Mouse (Mus musculus) heart, embryonic 13.5 days (tissue): ENCODE data around the gene Gbx1. TPM values are rescaled to one million over a fixed set of nuclear protein-coding genes. Genes with fewer than 3 reads are reported as not detected.
A peak's percentile ranks its signal among the peaks of the same experiment; 100 is the strongest.

ENCODE experiments used
- ATAC-seq: fragments of 200-750 bp; cut with Nextera tagmentation; 2 replicates; pipeline ENCODE4 v1.8.0; 2017; ENCODE audit warnings: moderate TSS enrichment; ENCODE audit not compliant: insufficient number of reproducible peaks, low FRiP score, low TSS enrichment; ENCODE audit errors: extremely low read depth
- H3K27ac ChIP-seq: fragments of 300-500 bp; sonication (generic); replicated peaks from 2 replicates; pipeline ENCODE4 v1.5.1; 2015; ENCODE audit warnings: moderate library complexity, mild to moderate bottlenecking, inconsistent platforms
- H3K27me3 ChIP-seq: fragments of 300-500 bp; sonication (generic); replicated peaks from 2 replicates; pipeline ENCODE4 v1.6.1; 2015; ENCODE audit warnings: mild to moderate bottlenecking, inconsistent platforms
- H3K36me3 ChIP-seq: fragments of 300-500 bp; sonication (generic); 2 replicates; pipeline ENCODE4 v1.6.1; 2015; ENCODE audit warnings: mild to moderate bottlenecking, inconsistent platforms
- H3K4me1 ChIP-seq: fragments of 300-500 bp; sonication (generic); 2 replicates; pipeline ENCODE4 v1.6.1; 2015; ENCODE audit warnings: inconsistent platforms
- H3K4me2 ChIP-seq: fragments of 300-500 bp; sonication (generic); 2 replicates; pipeline ENCODE4 v1.6.1; 2015; ENCODE audit warnings: inconsistent platforms, mild to moderate bottlenecking, moderate library complexity
- H3K4me3 ChIP-seq: fragments of 300-500 bp; sonication (generic); 2 replicates; pipeline ENCODE4 v1.5.1; 2015; ENCODE audit warnings: moderate library complexity, mild to moderate bottlenecking, inconsistent platforms
- H3K9ac ChIP-seq: fragments of 300-500 bp; sonication (generic); 2 replicates; pipeline ENCODE4 v1.6.1; 2015; ENCODE audit warnings: inconsistent platforms, mild to moderate bottlenecking, moderate library complexity
- H3K9me3 ChIP-seq: fragments of 300-500 bp; sonication (generic); 2 replicates; pipeline ENCODE4 v1.6.1; 2016; ENCODE audit warnings: inconsistent platforms
- WGBS: fragments of 180-500 bp; shearing (Covaris S2); methylation state at CpG from one replicate; pipeline ENCODE4 v1.1.7; 2015; ENCODE audit warnings: mixed read lengths; 5-methylcytosine and 5-hydroxymethylcytosine counted together
- polyA plus RNA-seq: library from polyadenylated mRNA; unstranded; fragments of >200 nt; fragmentation: Nextera tagmentation; extraction: Ambion mirVana; gene quantifications from 2 replicates; pipeline ENCODE4 v1.2.1, GENCODE M21; 2015

The Gbx1 gene
- polyA plus RNA-seq, 1 experiment from 2014 or later, result 0.05 TPM

DNA sequence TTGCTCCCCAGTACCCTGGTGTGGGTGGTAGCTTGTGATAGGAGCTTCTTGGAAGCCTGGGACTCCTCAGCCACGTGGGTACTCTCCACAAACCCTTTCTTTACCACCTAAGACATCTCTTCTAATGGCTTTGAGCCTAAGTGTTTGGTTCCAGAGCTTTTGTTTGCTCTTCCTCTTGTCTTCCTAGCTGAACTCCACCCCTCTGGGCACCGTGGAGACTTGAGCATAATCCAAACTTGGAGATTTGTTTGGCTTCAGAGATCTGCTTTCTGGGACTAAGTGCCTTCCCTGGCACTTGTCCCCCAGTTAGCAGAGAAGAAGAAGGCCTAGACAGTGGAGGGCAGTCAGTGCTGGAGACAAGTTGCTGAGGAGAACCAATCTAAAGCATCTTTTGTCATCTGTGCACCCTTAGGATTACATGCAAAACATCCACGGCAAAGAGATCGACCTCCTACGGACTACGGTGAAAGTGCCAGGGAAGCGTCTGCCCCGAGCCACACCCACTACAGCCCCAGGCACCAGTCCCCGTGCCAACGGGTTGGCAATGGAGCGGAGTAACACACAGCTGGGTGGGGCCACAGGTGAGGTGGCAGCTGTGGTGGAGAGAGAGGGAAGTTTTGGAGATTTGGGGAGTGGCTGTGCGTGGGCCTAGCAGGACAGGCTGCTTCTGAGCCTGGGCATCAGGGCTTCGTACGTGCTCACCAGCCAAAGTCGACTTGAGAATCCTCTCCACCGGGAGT lies 34.3 kb downstream of the Gbx1 start:
- no peak overlapping the region for H3K9ac ChIP-seq
- H3K4me2 ChIP-seq, result no peak overlapping the region
- no peaks in the 10 kb centered on the region for H3K27me3 ChIP-seq
- no peak overlapping the region for H3K27ac ChIP-seq
- peaks cover 99% of the 10 kb centered on the region for H3K36me3 ChIP-seq
- WGBS, result 87% methylated on average over 16 of the region's 16 CpGs
- no peaks in the 10 kb centered on the region for H3K4me1 ChIP-seq
- H3K9me3 ChIP-seq, result no peaks in the 10 kb centered on the region
- no peak overlapping the region for H3K4me3 ChIP-seq
- ATAC-seq, result no peak

DNA sequence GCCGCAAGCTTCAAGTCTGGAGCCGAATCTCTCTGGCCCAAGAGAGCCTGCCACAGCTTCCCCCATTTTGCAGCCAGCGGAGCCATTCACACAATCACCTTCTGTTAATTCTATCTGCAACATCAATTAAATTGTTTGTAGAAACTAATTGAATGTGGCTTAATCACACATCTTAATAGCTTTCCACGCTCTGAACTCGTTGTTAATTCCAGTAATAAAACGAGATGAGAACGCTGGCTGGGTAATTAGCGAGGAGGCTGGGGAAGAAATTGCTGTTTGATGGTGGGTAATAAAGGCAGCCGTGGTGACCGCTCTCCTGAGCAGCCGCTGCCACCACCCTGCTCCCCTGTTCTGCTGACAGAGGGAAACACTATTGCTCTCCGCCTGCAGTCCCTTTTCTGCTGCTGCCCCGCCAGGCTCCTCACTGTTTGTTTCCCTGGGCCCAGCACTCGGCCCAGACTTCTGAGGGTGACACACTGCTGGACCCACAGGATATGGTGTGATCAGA lies 36.5 kb downstream of the Gbx1 start:
- WGBS, result 85% methylated on average over 14 of the region's 14 CpGs
- Histone ChIP-seq H3K9ac (no peak overlapping the region), H3K9me3 (no peaks in the 10 kb centered on the region), H3K4me3 (no peak overlapping the region), H3K27ac (no peak overlapping the region), H3K4me1 (peaks cover 5% of the 10 kb centered on the region), H3K4me2 (no peak overlapping the region), H3K36me3 (peaks cover 93% of the 10 kb centered on the region), H3K27me3 (no peaks in the 10 kb centered on the region)
- ATAC-seq, result no peak

DNA sequence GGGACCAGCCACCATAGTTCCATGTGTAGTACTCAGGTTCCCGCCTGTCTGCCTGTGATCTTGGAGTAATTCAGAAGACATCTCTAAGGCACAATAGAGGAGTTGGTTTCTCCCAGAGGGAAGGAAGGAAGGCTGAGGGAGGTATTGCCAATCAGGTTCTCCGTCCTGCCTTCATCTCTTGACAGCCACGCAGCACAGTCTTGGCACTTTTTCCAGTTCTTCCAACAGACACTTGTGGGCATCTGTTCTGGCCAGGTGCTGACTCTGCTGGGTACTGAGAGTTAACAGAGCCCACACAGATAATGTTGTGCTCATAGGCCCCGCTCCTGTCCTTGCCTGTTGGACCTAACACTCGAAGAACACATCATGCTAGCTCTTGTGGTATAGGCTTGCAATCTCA lies 40.3 kb downstream of the Gbx1 start:
- no peak overlapping the region for H3K9ac ChIP-seq
- H3K27ac ChIP-seq, result no peak overlapping the region
- no peak overlapping the region for H3K4me3 ChIP-seq
- peaks cover 82% of the 10 kb centered on the region for H3K36me3 ChIP-seq
- 87% methylated on average over 5 of the region's 5 CpGs for WGBS
- ATAC-seq, result no peak
- peaks cover 12% of the 10 kb centered on the region; the same call in 1 of the 2 replicates for H3K27me3 ChIP-seq
- H3K9me3 ChIP-seq, result no peaks in the 10 kb centered on the region
- H3K4me2 ChIP-seq, result no peak overlapping the region
- peaks cover 24% of the 10 kb centered on the region for H3K4me1 ChIP-seq

DNA sequence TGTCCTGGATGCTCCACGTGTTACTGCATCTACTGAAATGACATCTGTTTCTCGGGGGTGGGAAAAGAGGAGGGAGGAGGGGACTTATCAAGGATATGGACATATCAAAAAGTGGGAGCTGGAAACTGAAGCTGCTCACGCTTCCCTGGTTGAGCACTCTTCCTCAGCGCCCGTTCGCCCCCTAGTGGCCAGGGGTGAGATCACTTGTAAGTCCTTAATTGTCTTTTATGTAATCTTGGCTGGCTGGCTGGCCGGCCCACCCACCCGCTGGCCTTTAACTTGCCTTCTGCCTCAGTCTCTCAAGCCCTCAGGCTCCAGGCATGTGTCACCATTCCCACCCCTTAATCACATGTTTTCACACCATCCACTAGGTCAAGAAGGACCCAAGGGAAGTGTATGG lies 40.9 kb downstream of the Gbx1 start:
- Histone ChIP-seq H3K27me3 (peaks cover 12% of the 10 kb centered on the region; the same call in 1 of the 2 replicates), H3K4me2 (no peak overlapping the region), H3K4me3 (no peak overlapping the region), H3K27ac (no peak overlapping the region), H3K9ac (no peak overlapping the region), H3K36me3 (peaks cover 81% of the 10 kb centered on the region), H3K9me3 (no peaks in the 10 kb centered on the region), H3K4me1 (peaks cover 27% of the 10 kb centered on the region)
- no peak for ATAC-seq
- 2% methylated on average over 8 of the region's 8 CpGs for WGBS

DNA sequence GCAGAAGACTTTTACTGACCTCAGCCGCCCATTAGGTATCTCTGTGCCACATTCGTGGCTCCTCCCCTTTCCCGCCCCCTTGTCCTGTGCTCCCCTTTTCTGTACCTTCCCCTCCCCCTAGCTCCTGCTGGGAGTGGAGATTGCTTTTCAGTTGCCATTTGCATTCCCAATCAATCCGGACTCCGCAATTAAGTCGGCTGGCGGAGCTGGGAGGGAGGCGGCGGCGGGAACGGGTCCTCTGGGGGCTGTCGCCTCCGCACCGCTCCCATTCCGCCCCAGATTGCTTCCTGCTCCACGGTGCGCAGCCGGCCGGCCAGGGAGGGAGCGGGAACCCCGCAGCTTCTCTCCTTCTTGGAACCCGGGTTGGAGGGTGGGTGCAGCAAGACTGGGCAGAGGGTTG lies 42.0 kb downstream of the Gbx1 start:
- ATAC-seq, result no peak
- Histone ChIP-seq H3K9me3 (no peaks in the 10 kb centered on the region), H3K27me3 (peaks cover 12% of the 10 kb centered on the region; the same call in 1 of the 2 replicates), H3K36me3 (peaks cover 81% of the 10 kb centered on the region), H3K4me2 (peak overlapping the region; percentile 58), H3K4me1 (peaks cover 27% of the 10 kb centered on the region), H3K4me3 (peak overlapping the region; percentile 19), H3K9ac (peak overlapping the region; percentile 50), H3K27ac (no peak overlapping the region)
- 32% methylated on average over 22 of the region's 22 CpGs for WGBS

DNA sequence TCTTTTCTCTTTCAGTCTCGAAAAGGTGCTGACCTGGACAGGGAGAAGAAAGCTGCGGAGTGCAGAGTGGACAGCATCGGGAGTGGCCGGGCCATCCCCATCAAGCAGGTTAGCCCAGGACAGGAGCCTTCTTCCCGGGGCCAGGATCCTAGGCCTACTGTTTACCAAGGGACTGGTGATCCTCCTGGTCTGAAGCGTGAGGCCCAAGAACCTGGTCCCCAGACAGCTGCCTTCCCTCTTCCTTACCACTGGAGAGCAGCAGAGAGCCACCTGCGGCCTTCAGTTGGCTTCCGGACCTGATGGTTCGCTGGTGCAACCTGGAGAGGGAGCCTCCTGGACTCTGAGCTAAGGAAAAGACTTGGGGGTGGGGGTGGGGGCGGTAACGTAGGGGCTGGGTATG lies 43.7 kb downstream of the Gbx1 start:
- Histone ChIP-seq H3K27ac (no peak overlapping the region), H3K4me1 (peaks cover 27% of the 10 kb centered on the region), H3K4me3 (no peak overlapping the region), H3K27me3 (peaks cover 12% of the 10 kb centered on the region; the same call in 1 of the 2 replicates), H3K9me3 (no peaks in the 10 kb centered on the region), H3K9ac (no peak overlapping the region), H3K4me2 (no peak overlapping the region), H3K36me3 (peaks cover 81% of the 10 kb centered on the region)
- ATAC-seq, result 0 out of 2 replicates have a peak, but pooled peaks have one; percentile 10
- WGBS, result 22% methylated on average over 11 of the region's 11 CpGs

DNA sequence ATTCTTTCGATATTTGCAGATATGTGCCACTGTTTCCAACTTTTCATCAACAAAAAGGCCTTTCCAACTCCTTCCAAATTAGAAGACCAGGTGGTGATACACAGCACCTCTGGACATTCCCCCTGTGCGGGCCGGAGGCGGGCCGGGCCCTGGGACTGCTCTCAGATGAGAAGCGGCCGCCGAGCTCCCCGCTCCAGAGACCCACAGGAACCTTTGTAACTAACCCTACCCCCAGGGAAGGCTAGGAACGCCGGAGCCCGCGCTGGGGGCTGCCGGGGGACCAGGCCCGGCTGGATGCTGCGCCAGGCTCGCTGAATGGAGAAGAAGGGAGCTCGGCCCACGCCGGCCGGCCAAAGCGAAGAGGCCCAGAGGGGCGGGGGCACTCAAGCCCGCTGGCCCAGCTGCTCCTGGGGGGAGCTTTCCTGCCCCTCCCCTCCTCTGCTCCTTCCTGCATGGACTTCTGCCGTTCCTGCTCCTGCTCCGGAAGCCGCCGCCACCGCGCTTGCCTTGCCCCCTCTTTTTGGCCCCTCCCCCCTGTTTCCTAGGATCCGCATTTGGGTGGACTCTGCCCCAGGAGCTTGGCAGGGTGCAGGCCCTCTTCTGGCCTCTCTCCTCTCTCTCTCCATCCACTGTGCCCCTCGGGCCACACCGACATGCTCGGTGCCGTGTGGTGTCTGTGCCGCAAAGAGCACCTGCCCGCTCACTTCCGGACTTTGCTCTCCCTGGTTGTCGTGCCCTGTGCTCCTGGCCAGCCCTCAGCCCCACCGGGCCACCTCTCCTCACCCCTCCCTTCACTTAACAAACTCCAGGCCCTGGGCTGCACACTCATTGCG lies 44.5 kb downstream of the Gbx1 start:
- Histone ChIP-seq H3K9ac (no peak overlapping the region), H3K4me1 (peaks cover 27% of the 10 kb centered on the region), H3K36me3 (peaks cover 81% of the 10 kb centered on the region), H3K27me3 (peaks cover 12% of the 10 kb centered on the region; the same call in 1 of the 2 replicates), H3K4me2 (no peak overlapping the region), H3K9me3 (no peaks in the 10 kb centered on the region), H3K27ac (no peak overlapping the region), H3K4me3 (no peak overlapping the region)
- WGBS, result 58% methylated on average over 41 of the region's 41 CpGs
- ATAC-seq, result no peak

DNA sequence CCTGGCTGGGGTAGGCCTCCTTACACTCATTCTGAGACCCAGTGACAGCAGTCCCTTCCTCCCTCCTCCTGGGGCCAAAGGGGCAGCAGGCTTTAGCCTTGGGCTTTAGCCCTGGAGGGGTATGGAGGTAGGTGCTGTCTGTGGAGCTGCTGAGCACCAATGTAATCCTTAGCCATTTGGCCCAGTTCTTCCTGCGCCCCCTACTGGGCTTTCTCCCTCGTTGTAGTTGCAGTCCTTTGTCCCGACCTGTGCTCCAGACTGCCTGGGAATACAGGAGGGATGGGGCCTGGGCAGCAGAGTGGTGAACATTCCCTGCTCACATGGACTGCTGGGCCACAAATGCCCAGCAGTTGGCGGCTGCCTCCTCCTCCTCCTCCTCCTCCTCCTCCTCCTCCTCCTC lies 45.4 kb downstream of the Gbx1 start:
- Histone ChIP-seq H3K4me3 (no peak overlapping the region), H3K9me3 (no peaks in the 10 kb centered on the region), H3K27me3 (peaks cover 12% of the 10 kb centered on the region; the same call in 1 of the 2 replicates), H3K4me2 (no peak overlapping the region), H3K4me1 (peaks cover 27% of the 10 kb centered on the region), H3K9ac (no peak overlapping the region), H3K36me3 (peaks cover 81% of the 10 kb centered on the region), H3K27ac (no peak overlapping the region)
- WGBS, result 16% methylated on average over 4 of the region's 4 CpGs
- ATAC-seq, result no peak; the same call in 1 of the 2 replicates

DNA sequence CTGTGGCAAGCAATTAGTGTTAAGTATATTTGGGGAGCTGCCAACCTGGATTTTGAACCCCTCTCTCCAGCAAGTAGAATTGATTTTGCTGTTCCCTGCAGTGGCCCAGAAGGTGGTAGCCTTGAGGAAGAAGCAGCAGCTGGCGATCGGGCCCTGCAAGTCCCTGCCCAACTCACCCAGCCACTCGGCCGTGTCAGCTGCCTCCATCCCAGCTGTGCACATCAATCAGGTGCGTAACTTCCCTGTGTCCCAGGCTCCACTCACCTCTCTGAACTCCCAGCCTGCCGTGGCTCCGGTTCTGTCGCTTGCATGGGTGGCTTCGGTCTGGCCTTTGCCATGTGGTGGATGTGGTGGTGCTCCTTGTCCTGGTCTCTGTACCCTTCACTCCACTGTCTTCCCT lies 49.1 kb downstream of the Gbx1 start:
- peaks cover 16% of the 10 kb centered on the region for H3K27me3 ChIP-seq
- no peak for ATAC-seq
- no peak overlapping the region for H3K4me3 ChIP-seq
- H3K27ac ChIP-seq, result no peak overlapping the region
- H3K9ac ChIP-seq, result no peak overlapping the region
- H3K36me3 ChIP-seq, result peaks cover 61% of the 10 kb centered on the region
- no peak overlapping the region for H3K4me2 ChIP-seq
- peaks cover 44% of the 10 kb centered on the region for H3K4me1 ChIP-seq
- H3K9me3 ChIP-seq, result no peaks in the 10 kb centered on the region
- 91% methylated on average over 9 of the region's 9 CpGs for WGBS

DNA sequence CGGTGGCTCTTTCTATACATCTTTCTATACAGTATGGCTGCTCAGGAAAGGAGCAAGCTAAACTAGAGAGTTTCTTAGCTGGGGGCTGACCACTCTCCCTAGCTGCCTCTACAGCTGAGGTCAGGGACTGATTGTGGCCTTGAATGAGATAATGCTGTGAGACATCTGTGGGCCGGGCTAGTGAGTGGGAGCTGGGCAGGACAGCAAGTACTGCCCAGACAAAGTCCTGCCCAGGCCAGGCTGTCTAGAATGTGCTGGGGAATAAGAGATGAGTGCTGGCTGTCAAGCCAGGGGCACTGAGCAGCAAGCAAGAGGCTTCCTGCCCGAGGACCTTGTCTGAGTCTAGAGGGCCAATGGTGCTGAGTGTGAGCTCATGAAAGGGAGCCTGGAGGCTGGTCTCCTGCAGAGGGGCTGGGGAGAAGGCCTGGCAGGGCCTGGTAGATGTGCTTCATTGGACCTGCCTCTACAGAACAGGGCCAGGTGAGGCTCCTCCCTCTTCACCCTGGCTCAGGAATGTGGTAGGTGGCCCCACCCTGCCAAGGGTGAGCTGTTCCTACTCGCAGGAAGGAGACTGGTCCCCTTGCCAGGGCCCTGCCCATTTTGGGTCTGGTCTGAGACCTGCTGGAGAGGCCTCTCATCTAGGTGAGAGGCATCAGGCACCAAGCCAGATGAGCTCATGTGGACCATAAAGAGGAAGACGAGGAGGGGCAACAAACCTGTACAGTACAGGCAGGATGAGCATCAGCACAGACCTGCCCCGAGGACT lies 51.3 kb downstream of the Gbx1 start:
- WGBS, result 54% methylated on average over 6 of the region's 6 CpGs
- Histone ChIP-seq H3K27ac (no peak overlapping the region), H3K36me3 (peaks cover 42% of the 10 kb centered on the region), H3K27me3 (peaks cover 16% of the 10 kb centered on the region), H3K4me2 (peak overlapping the region; percentile 93), H3K9me3 (no peaks in the 10 kb centered on the region), H3K4me1 (peaks cover 46% of the 10 kb centered on the region), H3K4me3 (peak overlapping the region; percentile 61), H3K9ac (peak overlapping the region; percentile 83)
- peak; percentile 28; the same call in 1 of the 2 replicates for ATAC-seq
